Mouse (Mus musculus): Measurements from ENCODE around the gene Jph4.

Gene Jph4

DNA sequence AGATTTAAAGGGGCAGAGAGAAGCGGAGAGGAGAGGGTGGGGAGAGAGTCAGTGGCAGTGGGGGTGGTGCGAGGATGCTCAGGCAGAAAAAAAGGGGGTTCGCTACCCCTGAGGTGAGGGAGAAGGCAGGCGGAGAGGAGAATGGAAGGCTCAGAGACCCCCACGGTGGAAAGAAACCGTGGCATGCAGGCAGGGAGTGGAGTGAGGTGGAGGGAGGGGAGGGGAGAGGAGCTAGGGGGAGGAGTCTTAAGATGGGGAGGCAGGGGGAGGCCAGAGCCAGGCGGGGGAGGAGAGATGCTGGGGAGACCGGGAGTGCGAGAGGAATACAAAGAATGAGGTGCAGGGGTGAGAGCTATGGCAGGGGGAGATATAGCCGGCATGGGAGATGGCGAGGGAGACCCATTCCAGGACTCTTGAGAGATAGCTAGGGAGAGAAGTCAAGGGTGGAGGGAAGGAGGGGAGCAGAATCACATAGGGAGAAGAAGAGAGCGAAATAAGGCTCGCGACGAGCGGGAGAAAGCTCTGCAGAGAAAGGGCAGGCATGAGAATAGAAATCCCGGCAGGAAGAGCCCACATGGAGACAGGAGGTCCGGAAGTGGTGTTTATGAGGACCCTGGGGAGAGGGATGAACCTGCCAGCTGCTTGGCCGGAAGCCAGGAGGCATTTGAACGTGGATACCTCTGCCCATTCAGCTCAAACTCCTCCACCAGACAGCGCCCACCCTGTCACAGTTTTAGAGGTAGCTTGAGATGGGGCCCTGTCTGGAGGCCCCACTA is at the start of gene Jph4:
Gene Jph4 (minus strand): TSS at position 511 of the 776 bp plus-strand sequence.
- no peak for DNase-seq (ENCODE audit: extremely low read depth, low read depth, low spot score)

DNA sequence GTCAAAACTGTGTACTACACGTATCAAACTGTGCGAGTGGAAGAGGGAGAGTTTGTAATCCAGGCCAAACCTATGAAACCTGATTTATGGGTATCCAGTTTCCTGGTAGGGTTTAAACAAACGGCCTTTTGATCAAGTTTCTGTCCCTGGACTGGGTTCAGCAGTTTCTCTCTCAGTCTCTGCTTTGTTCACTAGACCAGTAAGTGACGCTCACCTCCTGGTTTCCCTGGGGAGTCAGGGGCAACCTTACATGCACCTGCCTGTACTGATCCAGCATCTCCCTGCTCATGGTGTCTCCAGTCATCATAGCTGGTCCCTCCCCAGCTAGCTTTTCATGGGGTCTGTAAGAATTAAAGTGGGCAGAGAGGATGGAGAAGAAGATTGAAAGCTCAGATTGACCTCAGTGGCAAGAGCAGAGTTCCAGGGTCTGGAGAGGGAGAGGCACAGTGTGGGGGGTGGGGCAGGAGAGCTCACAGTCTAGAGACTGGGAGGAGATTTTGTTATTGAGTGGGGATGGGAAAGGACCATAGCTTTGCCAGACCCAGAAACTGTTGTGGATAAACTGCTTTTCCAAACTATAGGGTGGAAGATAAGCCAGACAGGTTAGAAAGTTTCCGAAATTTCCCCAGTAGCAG is 47.6 kb upstream of the Jph4 start:
- no peak for DNase-seq (ENCODE audit: extremely low read depth, low read depth, low spot score)

DNA sequence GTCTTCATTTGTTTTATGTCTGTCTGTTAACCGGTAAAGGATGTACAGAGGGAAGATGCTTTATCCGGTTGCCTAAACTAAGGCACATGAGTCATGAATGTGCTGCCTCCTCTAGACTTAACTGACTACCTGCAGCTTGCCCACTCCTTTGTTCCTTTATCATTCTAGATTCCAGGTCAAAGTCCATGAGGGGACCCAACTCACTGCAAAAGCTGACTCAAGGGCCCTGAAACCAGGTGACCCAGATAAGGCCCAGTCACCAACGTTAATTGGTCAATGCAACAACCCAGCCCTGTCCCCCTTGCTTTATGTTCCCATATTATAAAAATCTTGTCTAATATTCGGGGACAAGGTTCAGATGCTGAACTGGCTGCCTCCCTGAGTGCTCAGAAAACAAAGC is 45.4 kb upstream of the Jph4 start:
- DNase-seq (ENCODE audit: extremely low read depth, low read depth, low spot score), result no peak

DNA sequence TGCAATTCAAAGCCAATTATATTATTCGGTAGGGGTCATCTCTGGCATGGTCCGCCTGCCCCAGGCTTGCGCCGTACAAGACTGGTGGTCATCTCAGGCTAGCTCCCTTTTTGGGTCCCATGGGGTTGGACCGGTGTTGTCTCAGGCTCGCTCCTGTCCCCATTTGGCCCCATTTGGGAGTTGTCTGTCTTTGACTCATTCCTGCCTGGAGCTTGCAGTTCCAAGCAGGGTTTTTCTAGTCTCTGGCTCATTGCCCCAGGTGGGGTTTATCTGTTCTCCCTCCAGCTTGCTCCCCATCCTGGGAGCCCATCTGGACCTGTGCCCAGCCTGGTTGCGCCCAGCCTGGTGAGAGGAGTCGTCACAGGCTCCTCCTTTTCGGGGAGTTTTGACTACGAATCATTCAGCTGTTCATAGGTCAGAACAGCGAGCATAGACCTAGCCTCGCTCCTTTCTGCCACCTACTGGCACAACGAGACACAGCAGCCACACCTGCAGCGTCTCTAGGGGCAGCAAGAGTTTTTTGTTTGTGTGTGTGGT is 44.4 kb upstream of the Jph4 start:
- no peak for DNase-seq (ENCODE audit: extremely low read depth, low read depth, low spot score)

DNA sequence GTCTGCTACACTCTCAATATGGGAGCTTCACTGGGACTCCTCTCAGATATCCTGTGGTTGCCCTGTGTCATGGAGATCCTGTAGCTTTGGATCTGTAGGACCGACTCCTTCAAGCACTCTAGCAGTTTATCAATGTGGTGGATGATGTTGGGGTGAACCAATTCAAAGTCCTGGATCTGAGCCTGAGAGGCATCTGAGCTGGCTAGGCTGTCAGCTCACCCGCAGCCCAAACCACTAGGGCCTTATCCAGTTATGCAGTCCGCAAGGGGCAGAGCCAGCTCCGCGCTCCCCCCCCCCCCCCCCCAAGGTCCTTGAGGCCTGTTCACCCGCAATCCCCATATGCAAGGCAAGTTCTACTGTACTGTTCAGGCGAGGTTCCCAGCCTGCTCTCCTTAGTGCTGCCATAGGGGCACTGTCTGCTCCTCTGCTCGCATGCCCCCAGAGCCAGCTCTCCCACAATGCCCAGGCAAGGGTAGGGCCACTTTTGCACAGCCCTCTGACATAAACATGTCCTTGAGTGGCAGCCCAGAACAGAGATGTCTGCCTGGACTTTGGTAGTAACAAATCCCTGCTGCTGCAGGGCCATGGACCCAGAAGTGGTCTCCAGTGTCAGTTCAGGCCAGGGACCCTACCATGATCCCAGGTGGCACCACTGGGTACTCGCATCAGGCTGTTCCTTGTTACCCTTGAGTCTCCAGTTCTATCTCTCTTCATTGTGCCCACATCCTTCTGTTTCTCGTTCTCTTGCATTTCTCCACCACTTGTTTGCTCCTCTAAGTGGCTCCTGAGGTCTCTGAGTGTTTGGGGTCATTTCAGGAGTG is 43.7 kb upstream of the Jph4 start:
- no peak for DNase-seq (ENCODE audit: extremely low read depth, low read depth, low spot score)

GRCm38 (mm10) chr14:55157322-55158065 is 40.8 kb upstream of the Jph4 start:
- DNase-seq (ENCODE audit: extremely low read depth, low read depth, low spot score), result no peak

- no peak for DNase-seq (ENCODE audit: extremely low read depth, low read depth, low spot score)
Measured at GRCm38 (mm10) chr14:55152951-55153481, 36.3 kb upstream of the Jph4 start.

GRCm38 (mm10) chr14:55152174-55152573 is 35.4 kb upstream of the Jph4 start:
- no peak for DNase-seq (ENCODE audit: extremely low read depth, low read depth, low spot score)

DNA sequence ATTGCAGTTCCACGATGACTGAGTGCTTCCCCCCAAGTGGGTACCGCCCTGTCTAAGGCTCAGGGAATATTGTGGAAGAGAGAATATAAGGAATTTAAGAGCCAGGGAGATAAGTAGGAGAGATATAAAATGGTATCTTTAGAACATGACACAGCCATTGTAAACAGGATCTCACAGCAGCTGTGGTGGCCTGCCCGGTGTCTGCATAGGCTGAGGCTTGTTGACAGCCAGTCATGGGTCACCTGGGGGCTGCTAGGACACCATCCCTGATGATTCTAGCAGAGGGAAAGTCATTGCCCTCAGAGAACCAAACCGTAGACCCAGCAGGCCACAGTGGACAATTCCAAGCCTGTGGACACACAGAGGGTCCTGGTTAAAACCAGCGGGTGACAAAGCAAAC is 34.2 kb upstream of the Jph4 start:
- no peak for DNase-seq (ENCODE audit: extremely low read depth, low read depth, low spot score)

DNA sequence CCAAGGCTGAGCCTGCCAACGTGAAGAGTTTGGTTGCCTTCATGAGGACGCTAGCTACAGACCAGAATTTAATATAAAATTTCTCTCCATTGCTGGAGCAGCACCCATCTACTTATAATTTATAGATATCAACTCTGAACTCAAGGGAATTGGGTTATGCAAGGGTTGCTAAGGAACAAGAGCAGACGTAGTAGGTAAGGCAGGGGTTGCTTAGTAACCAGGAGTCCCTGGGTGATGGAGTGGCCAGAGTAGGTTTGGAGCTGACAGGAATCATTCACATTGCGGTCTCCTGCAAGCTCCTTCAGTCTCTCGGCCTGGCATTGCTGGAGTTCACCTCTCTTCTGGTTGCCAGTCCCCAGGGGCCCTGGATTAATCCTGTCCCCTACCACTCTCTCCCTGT is 32.3 kb upstream of the Jph4 start:
- DNase-seq (ENCODE audit: extremely low read depth, low read depth, low spot score), result no peak

DNA sequence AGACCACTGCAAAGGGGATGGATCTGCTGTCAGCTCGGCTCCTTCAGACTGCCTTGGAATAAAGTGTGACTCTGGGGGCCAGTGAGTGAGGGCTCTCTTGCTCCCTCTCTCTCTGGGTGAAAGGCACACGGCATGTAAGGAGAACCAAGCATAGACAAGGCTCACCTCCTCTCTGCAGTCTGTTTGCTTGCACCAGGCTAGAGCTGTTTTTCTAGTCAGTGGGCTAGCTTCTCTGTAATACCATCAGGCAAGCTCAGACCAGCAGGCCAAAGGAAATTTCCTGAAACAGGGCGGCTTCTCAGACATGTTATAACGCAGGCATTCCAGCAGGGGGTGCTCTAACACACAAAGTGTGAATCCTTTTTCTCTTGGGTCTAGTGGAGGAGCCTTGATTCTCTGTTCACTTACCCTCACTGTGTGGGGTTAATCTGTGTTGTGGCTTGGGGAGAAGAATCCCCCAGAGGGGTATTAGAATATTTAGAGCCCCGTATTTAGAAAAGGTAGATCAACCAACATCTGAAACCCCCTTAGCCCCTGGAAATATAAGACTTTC is 31.7 kb upstream of the Jph4 start:
- no peak for DNase-seq (ENCODE audit: extremely low read depth, low read depth, low spot score)

GRCm38 (mm10) chr14:55146829-55147401 is 30.2 kb upstream of the Jph4 start:
- no peak for DNase-seq (ENCODE audit: extremely low read depth, low read depth, low spot score)

DNA sequence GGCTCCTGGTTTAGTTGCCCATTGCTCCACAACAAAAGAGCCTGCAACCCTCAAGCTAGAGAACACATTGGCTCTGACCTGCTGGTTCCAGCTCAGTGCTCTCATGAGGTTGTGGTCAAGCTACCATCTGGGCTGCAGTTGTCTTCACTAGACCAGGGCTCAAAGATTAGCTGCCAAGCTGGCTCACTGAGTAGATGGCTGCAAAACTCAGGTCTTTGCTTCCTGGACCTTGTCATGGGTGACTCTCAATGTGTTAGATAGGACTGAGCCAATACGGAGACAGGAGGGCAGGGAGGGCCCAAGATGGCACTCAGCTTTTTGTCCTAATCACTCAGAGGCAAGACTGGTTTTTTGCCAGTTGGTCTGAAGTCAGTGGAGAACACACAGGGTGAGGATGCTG is 29.6 kb upstream of the Jph4 start:
- no peak for DNase-seq (ENCODE audit: extremely low read depth, low read depth, low spot score)

DNA sequence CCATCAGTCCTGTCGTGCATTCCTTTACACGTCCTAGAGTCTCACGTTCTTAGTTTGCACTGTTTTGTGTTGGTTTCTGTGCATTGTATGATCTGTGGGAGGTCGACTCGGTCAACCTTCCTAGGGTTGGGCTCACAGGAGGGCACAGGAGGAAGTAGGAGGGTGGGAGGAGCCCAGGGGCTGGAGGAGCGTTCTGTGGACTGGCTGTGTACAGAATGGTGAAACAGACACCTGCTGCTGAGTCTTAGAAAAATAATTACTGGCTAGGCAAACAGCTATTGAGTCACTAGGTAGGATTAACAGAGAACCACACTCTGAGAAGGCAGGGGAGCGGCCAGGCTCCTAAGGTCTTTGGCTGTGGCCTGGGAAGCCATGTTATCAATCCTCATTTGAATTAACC is 22.6 kb upstream of the Jph4 start:
- no peak for DNase-seq (ENCODE audit: extremely low read depth, low read depth, low spot score)

- no peak for DNase-seq (ENCODE audit: extremely low read depth, low read depth, low spot score)
Measured at GRCm38 (mm10) chr14:55135676-55136075, 18.9 kb upstream of the Jph4 start.

GRCm38 (mm10) chr14:55126521-55126920 is 9.8 kb upstream of the Jph4 start:
- no peak for DNase-seq (ENCODE audit: extremely low read depth, low read depth, low spot score)

- DNase-seq (ENCODE audit: extremely low read depth, low read depth, low spot score), result no peak
Measured at GRCm38 (mm10) chr14:55125711-55126110, 9.0 kb upstream of the Jph4 start.

GRCm38 (mm10) chr14:55122359-55122758 is 5.6 kb upstream of the Jph4 start:
- no peak for DNase-seq (ENCODE audit: extremely low read depth, low read depth, low spot score)

GRCm38 (mm10) chr14:55121947-55122346 is 5.2 kb upstream of the Jph4 start:
- DNase-seq (ENCODE audit: extremely low read depth, low read depth, low spot score), result peak; percentile 16
